9 mouse cellular contexts compared by ENCODE assay signal in the genomic region with DNA sequence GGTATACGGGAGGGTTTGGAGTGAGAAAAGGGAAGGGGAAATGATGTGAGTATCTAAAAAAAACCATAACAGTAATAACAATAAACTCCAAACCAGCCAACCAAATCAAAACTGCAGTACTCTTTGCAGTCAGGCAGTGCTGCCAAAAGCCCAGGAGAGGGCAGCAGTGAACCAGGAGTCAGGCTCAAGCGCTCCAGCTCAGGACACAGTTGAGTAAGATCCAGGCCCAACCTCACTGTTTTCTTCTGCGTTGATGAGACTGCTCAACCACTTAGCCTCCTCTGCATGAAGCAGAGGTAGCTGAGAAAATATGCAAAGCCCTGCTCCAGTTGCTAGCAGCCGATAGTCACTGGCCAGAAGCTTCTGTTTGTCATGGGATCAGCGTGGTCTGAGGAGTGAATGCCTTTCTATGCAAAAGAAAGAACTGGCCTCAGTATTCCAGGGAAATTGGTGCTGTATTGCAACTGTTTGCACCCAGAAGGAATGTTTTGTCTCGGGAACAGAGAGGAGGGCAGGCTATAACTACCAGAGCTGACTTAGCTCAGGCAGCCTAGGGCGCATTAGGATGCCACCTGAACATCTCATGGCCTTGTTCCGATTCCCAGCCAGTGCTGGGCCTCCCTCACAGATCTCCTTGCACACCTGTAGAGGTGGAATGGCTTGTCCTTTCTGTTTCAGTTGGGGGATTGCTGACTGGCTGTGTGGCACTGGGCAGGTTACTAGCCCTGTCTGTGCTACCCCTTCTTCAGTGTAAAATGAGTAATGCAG. TPM values are rescaled to one million over a fixed set of nuclear protein-coding genes. Genes with fewer than 3 reads are reported as not detected.
A peak's percentile ranks its signal among the peaks of the same experiment; 100 is the strongest.
DNase-seq lines count a peak whose midpoint lies in the region; ATAC-seq and TF ChIP-seq lines count a peak whose summit lies in the region.
"Had no signal": no experiment of that assay in that cellular context is flagged by ENCODE, and none has a peak within 500 bp of the region (broad histone marks: within the 10 kb centered on the region; RNA-seq: fewer than 3 reads in every experiment).

No protein-coding gene starts in this region.

- H3K27ac ChIP-seq in MEL (ENCODE audit: control insufficient read depth, low read depth, low read length), result no peak overlapping the region
- no peak overlapping the region for H3K27ac ChIP-seq in forebrain, embryonic 11.5 days (ENCODE audit: low read depth, low read length)
- no peak overlapping the region for H3K27ac ChIP-seq in lung, embryonic 16.5 days (ENCODE audit: low read length)
- H3K27ac ChIP-seq: liver, embryonic 15.5 days had no signal

- ATAC-seq in forebrain, embryonic 11.5 days (replicated peaks; ENCODE audit: low FRiP score), result peak; percentile 57; the same call in 1 of the 2 replicates
- ATAC-seq in lung, embryonic 16.5 days (ENCODE audit: low read depth), result peak; percentile 72

- 40% methylated on average over 8 of the region's 8 CpGs for WGBS in forebrain, embryonic 11.5 days
- WGBS in lung, embryonic 16.5 days, result 40% methylated on average over 8 of the region's 8 CpGs

- TF ChIP-seq POLR2A in MEL (IDR thresholded peaks at IDR 0.05; ENCODE audit: control insufficient read depth in 1 of 2, insufficient read depth in 1 of 2, low read depth in 1 of 2, low read length in 2 of 2, poor library complexity in 1 of 2), result no peak

- peak; percentile 96 for TF ChIP-seq RAD21 in MEL (IDR thresholded peaks at IDR 0.05; ENCODE audit: low read depth, low read length)

- TF ChIP-seq CTCF in MEL (IDR thresholded peaks at IDR 0.05 in 2 of 3, conservative IDR thresholded peaks at IDR 0.05 in 1 of 3; ENCODE audit: control insufficient read depth in 1 of 3, insufficient read depth in 1 of 3, low read depth in 2 of 3, low read length in 3 of 3, poor library complexity in 1 of 3, severe bottlenecking in 1 of 3), result peak; percentile 91 to 94 (median 94)

- no peaks in the 10 kb centered on the region for H3K36me3 ChIP-seq in MEL (ENCODE audit: control insufficient read depth in 1 of 2, insufficient read depth in 2 of 2, low read length in 2 of 2)
- H3K36me3 ChIP-seq in forebrain, embryonic 11.5 days (ENCODE audit: control insufficient read depth, insufficient read depth, low read length), result no peaks in the 10 kb centered on the region
- H3K36me3 ChIP-seq in lung, embryonic 16.5 days (ENCODE audit: control insufficient read depth, insufficient read depth, low read length), result no peaks in the 10 kb centered on the region
- H3K36me3 ChIP-seq: liver, embryonic 15.5 days had no signal

- TF ChIP-seq EP300 in MEL (IDR thresholded peaks at IDR 0.05; ENCODE audit: low read depth in 1 of 2, low read length in 2 of 2), result no peak

- intact Hi-C loops in heart, postnatal 36 days (cut with DNase I), result loop anchor here (1.0 to 10.0 kb wide), 2 partner anchors 169 to 589 kb away; no protein-coding TSS in a partner anchor

- H3K4me1 ChIP-seq in MEL (ENCODE audit: control insufficient read depth in 1 of 2, insufficient read depth in 2 of 2, low read length in 2 of 2), result no peaks in the 10 kb centered on the region
- H3K4me1 ChIP-seq in forebrain, embryonic 11.5 days (replicated peaks; ENCODE audit: control insufficient read depth, insufficient read depth, low read length), result no peaks in the 10 kb centered on the region
- H3K4me1 ChIP-seq in lung, embryonic 16.5 days (replicated peaks; ENCODE audit: control insufficient read depth, insufficient read depth, low read length), result no peaks in the 10 kb centered on the region
- H3K4me1 ChIP-seq: liver, embryonic 15.5 days had no signal

- no peaks in the 10 kb centered on the region for H3K9me3 ChIP-seq in MEL (replicated peaks; ENCODE audit: insufficient read depth, low read length)
- H3K9me3 ChIP-seq in forebrain, embryonic 11.5 days (ENCODE audit: control insufficient read depth, low read length), result no peaks in the 10 kb centered on the region
- H3K9me3 ChIP-seq in lung, embryonic 16.5 days (ENCODE audit: control insufficient read depth, low read length), result no peaks in the 10 kb centered on the region
- H3K9me3 ChIP-seq: liver, embryonic 15.5 days had no signal

- H3K4me3 ChIP-seq in MEL (ENCODE audit: control insufficient read depth in 1 of 2, insufficient read depth in 1 of 2, low read depth in 2 of 2, low read length in 2 of 2), result no peak overlapping the region
- no peak overlapping the region for H3K4me3 ChIP-seq in forebrain, embryonic 11.5 days (ENCODE audit: low read depth, low read length)
- no peak overlapping the region for H3K4me3 ChIP-seq in lung, embryonic 16.5 days (ENCODE audit: low read length)
- H3K4me3 ChIP-seq: liver, embryonic 15.5 days had no signal

- H3K27me3 ChIP-seq in MEL (ENCODE audit: control insufficient read depth in 1 of 2, insufficient read depth in 2 of 2, low read length in 2 of 2), result no peaks in the 10 kb centered on the region; a peak in 1 of 4 replicates
- no peaks in the 10 kb centered on the region for H3K27me3 ChIP-seq in forebrain, embryonic 11.5 days (ENCODE audit: control insufficient read depth, insufficient read depth, low read length)
- H3K27me3 ChIP-seq in lung, embryonic 16.5 days (ENCODE audit: control insufficient read depth, insufficient read depth, low read depth, low read length), result no peaks in the 10 kb centered on the region
- H3K27me3 ChIP-seq: liver, embryonic 15.5 days had no signal

- no peak overlapping the region for H3K4me2 ChIP-seq in forebrain, embryonic 11.5 days (ENCODE audit: low read depth, low read length, severe bottlenecking)
- H3K4me2 ChIP-seq in lung, embryonic 16.5 days (ENCODE audit: low read depth, low read length), result no peak overlapping the region
- H3K4me2 ChIP-seq: liver, embryonic 15.5 days had no signal

- no peak overlapping the region for H3K9ac ChIP-seq in MEL (ENCODE audit: control insufficient read depth, low read depth, low read length, poor library complexity, severe bottlenecking)
- H3K9ac ChIP-seq in forebrain, embryonic 11.5 days (ENCODE audit: low read length), result no peak overlapping the region; the same call in 1 of the 2 replicates
- no peak overlapping the region for H3K9ac ChIP-seq in lung, embryonic 16.5 days (ENCODE audit: low read length)
- H3K9ac ChIP-seq: liver, embryonic 15.5 days had no signal

- H3K79me2 ChIP-seq in MEL (ENCODE audit: control insufficient read depth, insufficient read depth, low read length, poor library complexity), result no peaks in the 10 kb centered on the region

- peak; percentile 81 for DNase-seq in MEL (ENCODE audit: low read depth, low spot score)
- peak; percentile 63 for DNase-seq in c-Kit-positive CD71-negative TER-119-negative erythroid progenitor cells, embryonic 14.5 days (ENCODE audit: low read depth)
- peak; percentile 78 for DNase-seq in forebrain, embryonic 11.5 days (ENCODE audit: low spot score)
- peak; percentile 56 to 65 for DNase-seq in heart, postnatal 36 days
- peak; percentile 77 for DNase-seq in layer of hippocampus, adult 11-12 months (ENCODE audit: low spot score)
- peak; percentile 53 for DNase-seq in retina, adult 2 months (ENCODE audit: low read depth, low spot score)
- DNase-seq in urinary bladder, postnatal 36 days (ENCODE audit: low spot score in 2 of 2), result peak; percentile 34 to 42

TF ChIP-seq in MEL, 35 proteins besides CTCF, POLR2A, EP300 and RAD21:
- TF ChIP-seq TCF12 (IDR thresholded peaks at IDR 0.05; ENCODE audit: low read depth, low read length) (no peak), NRF1 (IDR thresholded peaks at IDR 0.05; ENCODE audit: insufficient read depth, low read depth, low read length, poor library complexity, severe bottlenecking) (no peak), TBP (IDR thresholded peaks at IDR 0.05; ENCODE audit: low read depth, low read length) (no peak), SMC3 (IDR thresholded peaks at IDR 0.05; ENCODE audit: low read depth, low read length) (peak; percentile 92), ZC3H11A (IDR thresholded peaks at IDR 0.05; ENCODE audit: low read depth, low read length) (peak; percentile 89), CHD2 (IDR thresholded peaks at IDR 0.05; ENCODE audit: low read length) (no peak)

RNA-seq across cellular contexts. Expression of a gene that starts 53.3 kb away (rescaled TPM):
- total RNA-seq in MEL (2012; rRNA removed), result 8.8 and 10.3 TPM in 2 replicates
- 10 to 100 TPM in 1 of 2 experiments, not detected in 1; 28.5 TPM for polyA plus RNA-seq in MEL (2012; ENCODE audit: insufficient read depth in 1 of 2, insufficient read length in 2 of 2, low read depth in 1 of 2, low replicate concordance in 2 of 2, missing spikeins in 1 of 2)
- 28.7 and 30.0 TPM in 2 replicates for polyA plus RNA-seq in forebrain, embryonic 11.5 days (2014; fragmentation: Nextera tagmentation; extraction: Ambion mirVana)
- 10 to 100 TPM; 80.8 to 84.3 TPM for total RNA-seq in heart, postnatal 36 days (2021)
- polyA plus RNA-seq in lung, embryonic 16.5 days (2015; fragmentation: Nextera tagmentation; extraction: Ambion mirVana), result 19.9 and 22.1 TPM in 2 replicates
